Mouse (Mus musculus): ENCODE results near the gene Tbc1d15.

DNA sequence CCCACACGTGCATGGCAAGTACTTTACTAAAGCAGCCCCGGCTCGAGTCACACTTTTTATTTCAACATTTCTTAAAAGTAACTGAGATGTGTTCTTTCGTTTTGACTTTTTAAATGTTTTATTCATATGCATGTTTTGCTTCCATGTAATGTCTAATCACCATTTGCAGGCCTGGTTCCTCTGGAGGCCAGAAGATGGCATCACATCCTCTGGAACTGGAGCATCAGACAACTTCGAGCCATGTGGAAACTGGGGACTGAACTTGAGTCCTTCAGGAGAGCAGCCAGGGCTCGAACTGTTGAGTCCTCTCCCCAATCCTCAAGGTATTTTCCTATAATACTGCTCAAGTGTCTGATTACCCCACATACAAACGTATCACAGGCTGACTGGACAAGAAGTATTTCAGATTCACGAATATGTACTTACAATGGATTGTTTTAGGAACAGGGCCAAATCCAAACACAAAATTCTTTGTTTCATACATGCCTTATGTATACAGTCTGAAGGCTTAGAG is 10.1 kb downstream of the Tbc1d15 start:
- TF ChIP-seq GATA1 (IDR thresholded peaks at IDR 0.05; ENCODE audit: low read length), result no peak
- TF ChIP-seq TAL1 (IDR thresholded peaks at IDR 0.05; ENCODE audit: low read length), result no peak
